Mouse (Mus musculus) intestine, embryonic 15.5 days (tissue): Measurements from ENCODE around the gene Nras. TPM values are rescaled to one million over a fixed set of nuclear protein-coding genes. Genes with fewer than 3 reads are reported as not detected.

Experiments
- ATAC-seq: fragments of 200-750 bp; cut with Nextera tagmentation; 2 replicates; pipeline ENCODE4 v1.8.0; 2017; ENCODE audit warnings: moderate TSS enrichment, moderate library complexity
- H3K27ac ChIP-seq: fragments of 300-500 bp; sonication (generic); 2 replicates; pipeline ENCODE4 v1.5.1; 2015; ENCODE audit warnings: mild to moderate bottlenecking, inconsistent platforms
- H3K27me3 ChIP-seq: fragments of 300-500 bp; sonication (generic); replicated peaks from 2 replicates; pipeline ENCODE4 v1.6.1; 2015; ENCODE audit warnings: inconsistent platforms
- H3K36me3 ChIP-seq: fragments of 300-500 bp; sonication (generic); 2 replicates; pipeline ENCODE4 v1.6.1; 2015; ENCODE audit warnings: inconsistent platforms
- H3K4me1 ChIP-seq: fragments of 300-500 bp; sonication (generic); replicated peaks from 2 replicates; pipeline ENCODE4 v1.6.1; 2015; ENCODE audit warnings: inconsistent platforms
- H3K4me2 ChIP-seq: fragments of 300-500 bp; sonication (generic); replicated peaks from 2 replicates; pipeline ENCODE4 v1.6.1; 2015; ENCODE audit warnings: mild to moderate bottlenecking, inconsistent platforms
- H3K4me3 ChIP-seq: fragments of 300-500 bp; sonication (generic); replicated peaks from 2 replicates; pipeline ENCODE4 v1.5.1; 2015; ENCODE audit warnings: inconsistent platforms
- H3K9ac ChIP-seq: fragments of 300-500 bp; sonication (generic); 2 replicates; pipeline ENCODE4 v1.6.1; 2015; ENCODE audit warnings: inconsistent platforms
- H3K9me3 ChIP-seq: fragments of 300-500 bp; sonication (generic); 2 replicates; pipeline ENCODE4 v1.6.1; 2016; ENCODE audit warnings: inconsistent platforms
- WGBS: fragments of 180-500 bp; shearing (Covaris S2); methylation state at CpG from one replicate; pipeline ENCODE4 v1.1.7; 2015; 5-methylcytosine and 5-hydroxymethylcytosine counted together
- polyA plus RNA-seq: library from polyadenylated mRNA; unstranded; fragments of >200 nt; fragmentation: Nextera tagmentation; extraction: Ambion mirVana; gene quantifications from 2 replicates; pipeline ENCODE4 v1.2.1, GENCODE M21; 2015

Nras gene
- polyA plus RNA-seq, 1 experiment from 2014 or later = 83.8 TPM

GRCm38 (mm10) chr3:103101194-103101593 is 43.1 kb downstream of the Nras start:
- no peaks in the 10 kb centered on the region for H3K36me3 ChIP-seq
- H3K4me1 ChIP-seq = 0 out of 2 replicates have a peak, but pooled peaks cover 5% of the 10 kb centered on the region
- WGBS = 54% methylated on average over 5 of the region's 5 CpGs
- no peak for ATAC-seq
- H3K27me3 ChIP-seq = no peaks in the 10 kb centered on the region
- no peak overlapping the region; the same call in 1 of the 2 replicates for H3K4me2 ChIP-seq
- no peak overlapping the region for H3K4me3 ChIP-seq
- H3K9me3 ChIP-seq = no peaks in the 10 kb centered on the region
- H3K27ac ChIP-seq = no peak overlapping the region
- H3K9ac ChIP-seq = no peak overlapping the region

GRCm38 (mm10) chr3:103101909-103102308 is 43.8 kb downstream of the Nras start:
- 2% methylated on average over 14 of the region's 14 CpGs for WGBS
- ATAC-seq = peak; percentile 54
- H3K36me3 ChIP-seq = no peaks in the 10 kb centered on the region
- H3K4me2 ChIP-seq = peak overlapping the region; percentile 88
- H3K9ac ChIP-seq = peak overlapping the region; percentile 77
- H3K9me3 ChIP-seq = no peaks in the 10 kb centered on the region
- H3K27ac ChIP-seq = no peak overlapping the region
- H3K4me1 ChIP-seq = 0 out of 2 replicates have a peak, but pooled peaks cover 5% of the 10 kb centered on the region
- H3K27me3 ChIP-seq = no peaks in the 10 kb centered on the region
- peak overlapping the region; percentile 80 for H3K4me3 ChIP-seq

- Histone ChIP-seq H3K27ac (peak within 1 kb of the TSS; percentile 62; the same call in 1 of the 2 replicates), H3K36me3 (no peaks in the 10 kb centered on the region), H3K9me3 (no peaks in the 10 kb centered on the region), H3K27me3 (no peaks in the 10 kb centered on the region), H3K4me1 (0 out of 2 replicates have a peak, but pooled peaks cover 5% of the 10 kb centered on the region), H3K9ac (peak within 1 kb of the TSS; percentile 77), H3K4me3 (peak within 1 kb of the TSS; percentile 80), H3K4me2 (peak within 1 kb of the TSS; percentile 88)
- peak; percentile 99 for ATAC-seq
- WGBS = under 1% methylated on average over 72 of the region's 72 CpGs
Measured at GRCm38 (mm10) chr3:103102454-103103390, 44.6 kb downstream of the Nras start, which contains the start of gene Dennd2c. Dennd2c (plus strand) TSS chr3:103102604.

- H3K4me2 ChIP-seq = no peak overlapping the region
- no peaks in the 10 kb centered on the region for H3K4me1 ChIP-seq
- H3K27ac ChIP-seq = no peak overlapping the region
- WGBS = 84% methylated on average over 7 of the region's 7 CpGs
- no peaks in the 10 kb centered on the region for H3K9me3 ChIP-seq
- no peak for ATAC-seq
- no peaks in the 10 kb centered on the region for H3K27me3 ChIP-seq
- H3K9ac ChIP-seq = no peak overlapping the region
- H3K4me3 ChIP-seq = no peak overlapping the region
- H3K36me3 ChIP-seq = no peaks in the 10 kb centered on the region
Measured at GRCm38 (mm10) chr3:103107565-103108240, 49.6 kb downstream of the Nras start.

- no peaks in the 10 kb centered on the region for H3K27me3 ChIP-seq
- 57% methylated on average over 5 of the region's 5 CpGs for WGBS
- no peak overlapping the region for H3K4me3 ChIP-seq
- ATAC-seq = peak; percentile 55; the same call in 1 of the 2 replicates
- H3K27ac ChIP-seq = no peak overlapping the region
- no peaks in the 10 kb centered on the region for H3K9me3 ChIP-seq
- no peak overlapping the region for H3K4me2 ChIP-seq
- no peaks in the 10 kb centered on the region for H3K4me1 ChIP-seq
- H3K36me3 ChIP-seq = no peaks in the 10 kb centered on the region
- H3K9ac ChIP-seq = no peak overlapping the region
Measured at GRCm38 (mm10) chr3:103112216-103112615, 54.1 kb downstream of the Nras start.

Other genes with a start within 250 kb of the Nras start
- not detected in 2 replicates for gene Sycp1, start 122.2 kb upstream of the Nras start, polyA plus RNA-seq
- 0.06 and 0.15 TPM in 2 replicates for gene Nr1h5, start 94.2 kb upstream of the Nras start, polyA plus RNA-seq
- gene Sike1, start 62.6 kb upstream of the Nras start, polyA plus RNA-seq = 46.6 and 51.9 TPM in 2 replicates
- 268 and 301 TPM in 2 replicates for gene Csde1, start 37.9 kb upstream of the Nras start, polyA plus RNA-seq
- 0.15 and 0.34 TPM in 2 replicates for gene Ampd1, start 15.7 kb downstream of the Nras start, polyA plus RNA-seq
- gene Dennd2c, start 44.3 kb downstream of the Nras start, polyA plus RNA-seq = 3.0 and 3.1 TPM in 2 replicates
- 179 and 189 TPM in 2 replicates for gene Bcas2, start 113.4 kb downstream of the Nras start, polyA plus RNA-seq
- 17.1 and 18.1 TPM in 2 replicates for gene Trim33, start 221.0 kb downstream of the Nras start, polyA plus RNA-seq